Mouse (Mus musculus): ENCODE data around the gene Retn.

- TF ChIP-seq CTCF (IDR thresholded peaks at IDR 0.05; ENCODE audit: low read depth, low read length) (peak; percentile 86), POLR2A (IDR thresholded peaks at IDR 0.05; ENCODE audit: insufficient read depth, low read length) (peak; percentile 27)
Measured at GRCm38 (mm10) chr8:3676131-3676992, 20.8 kb downstream of the Retn start, which contains the start of gene Trappc5.
